Mouse (Mus musculus) mouse trophoblast stem cell (cell line): ENCODE measurements around the gene Lyz1.
"Not testable (repeated sequence)": the region's sequence is repeated elsewhere in the genome, so short reads cannot be mapped to it uniquely, and the experiment has no call there.

ENCODE experiments used
- in situ Hi-C, 2 experiments: fragments of 300-500 bp; cut with MseI, MboI; formaldehyde crosslinking; loops; 2 replicates in 1 of 2; 3 replicates in 1 of 2; pipeline ENCODE4 v1.15.1; 2025

The Lyz1 gene

DNA sequence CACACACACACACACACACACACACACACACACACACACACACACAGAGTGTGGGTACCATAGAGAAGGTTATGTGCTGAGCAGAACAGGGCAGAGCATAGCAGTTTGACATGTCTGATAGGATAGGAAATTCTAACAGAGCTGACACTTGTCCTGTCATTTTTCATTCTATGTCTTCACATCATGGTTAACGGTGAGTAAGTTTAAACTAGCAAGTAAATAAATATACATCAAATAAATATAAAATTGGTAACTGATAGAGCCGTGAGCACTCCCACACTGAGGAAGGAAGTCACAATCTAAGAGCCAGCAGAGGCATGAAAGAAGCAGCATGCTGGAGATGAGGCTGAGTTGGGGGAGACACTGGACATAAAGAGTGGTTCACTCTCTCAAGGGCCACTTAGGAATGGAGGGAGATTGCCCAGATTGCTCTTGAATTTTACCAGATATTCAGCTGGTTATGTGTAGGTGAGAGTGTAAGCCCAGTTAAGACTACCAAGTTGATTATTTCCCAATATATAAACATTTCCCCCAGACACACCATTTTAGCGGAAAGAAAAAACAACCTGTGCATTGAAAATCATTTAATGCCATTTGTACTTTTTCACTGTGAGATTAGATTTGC lies 5.3 kb downstream of the Lyz1 start:
- in situ Hi-C loops: no loop called here

DNA sequence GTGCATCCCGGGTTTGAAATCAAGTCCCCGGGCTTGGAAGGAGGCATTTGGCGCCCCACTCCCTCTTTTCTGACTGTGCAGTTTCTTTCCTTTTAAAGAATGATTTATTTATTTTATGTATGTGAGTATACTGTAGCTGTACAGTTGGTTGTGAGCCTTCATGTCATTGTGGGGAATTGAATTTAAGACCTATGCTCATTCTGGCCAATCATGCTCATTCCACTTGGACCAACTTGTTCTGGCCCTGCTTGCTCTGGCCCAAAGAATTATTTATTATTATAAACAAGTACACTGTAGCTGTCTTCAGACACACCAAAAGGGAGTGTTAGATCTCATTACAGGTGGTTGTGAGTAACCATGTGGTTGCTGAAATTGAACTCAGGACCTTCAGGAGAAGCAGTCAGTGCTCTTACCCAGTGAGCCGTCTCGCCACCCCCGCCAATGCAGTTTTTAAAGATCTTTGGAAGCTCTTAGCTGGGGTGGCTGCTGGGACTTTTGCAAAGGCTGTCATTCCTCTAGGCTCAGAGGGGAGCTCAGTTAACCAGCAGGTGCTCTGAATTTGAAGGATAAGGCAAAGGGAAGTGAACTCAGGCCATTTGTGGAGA lies 6.2 kb downstream of the Lyz1 start:
- in situ Hi-C loops: no loop called here

DNA sequence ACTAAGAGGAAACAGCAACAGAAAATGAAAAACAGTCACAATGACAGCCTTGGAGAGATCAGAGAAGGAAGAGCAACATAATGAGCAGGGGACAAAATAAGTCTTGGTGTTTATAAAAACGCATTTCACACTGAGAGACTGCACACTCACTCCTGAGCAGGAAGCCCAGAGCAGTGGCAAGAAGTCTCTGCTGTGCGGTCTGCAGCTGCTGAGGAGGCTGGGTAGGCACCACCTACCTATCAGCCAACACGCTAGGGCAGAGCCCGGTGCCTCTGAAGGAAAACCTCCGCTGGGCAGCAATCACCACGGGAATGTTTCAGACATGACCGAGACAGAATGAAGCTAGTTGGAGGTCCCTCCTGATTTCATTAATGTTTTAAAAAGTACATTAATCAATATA lies 7.1 kb downstream of the Lyz1 start:
- in situ Hi-C loops: not testable (repeated sequence)

DNA sequence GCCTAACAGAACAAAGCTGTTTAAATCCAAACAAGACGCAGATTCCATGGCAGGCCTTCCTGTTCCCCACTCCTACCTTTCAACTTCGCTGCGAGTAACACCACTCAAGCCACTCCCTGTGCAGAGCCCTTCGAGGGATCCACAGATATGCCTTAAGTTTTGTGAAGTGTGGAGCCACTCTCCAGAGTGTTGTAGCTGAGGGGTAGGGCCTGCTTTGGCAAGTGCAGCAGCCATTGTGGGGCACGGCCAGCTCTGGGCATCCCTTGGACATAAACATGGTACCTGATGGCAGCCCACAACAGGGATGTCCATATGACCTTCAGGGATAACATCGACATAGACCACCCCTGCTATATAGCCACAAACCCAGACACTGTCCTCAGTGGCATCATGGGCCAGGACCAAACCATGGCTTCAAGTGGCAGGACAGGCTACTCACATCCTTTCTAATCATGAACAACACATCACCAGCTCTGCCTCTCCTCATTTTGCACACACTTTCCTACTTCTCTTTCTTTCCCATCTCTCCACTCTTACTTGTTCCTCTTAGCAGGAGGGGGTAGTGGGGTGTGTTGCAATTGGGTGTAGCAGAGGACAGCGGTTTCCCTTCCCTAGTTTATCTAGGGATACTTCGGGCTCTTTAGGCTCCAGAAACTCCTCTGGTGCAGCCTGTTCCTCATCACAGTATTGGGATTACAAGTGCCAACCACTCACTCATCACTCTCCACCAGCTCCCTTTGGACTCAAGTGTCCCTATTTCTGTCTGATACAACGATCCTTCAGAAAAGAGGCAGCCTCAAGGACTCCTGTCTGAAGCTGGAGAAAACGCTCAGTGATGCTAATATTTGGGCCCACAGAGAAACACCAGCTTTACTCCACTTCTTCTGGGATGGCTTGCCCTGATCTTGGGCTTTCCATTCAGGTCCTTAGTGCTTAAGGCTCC lies 7.8 kb downstream of the Lyz1 start:
- in situ Hi-C loops: no loop called here

DNA sequence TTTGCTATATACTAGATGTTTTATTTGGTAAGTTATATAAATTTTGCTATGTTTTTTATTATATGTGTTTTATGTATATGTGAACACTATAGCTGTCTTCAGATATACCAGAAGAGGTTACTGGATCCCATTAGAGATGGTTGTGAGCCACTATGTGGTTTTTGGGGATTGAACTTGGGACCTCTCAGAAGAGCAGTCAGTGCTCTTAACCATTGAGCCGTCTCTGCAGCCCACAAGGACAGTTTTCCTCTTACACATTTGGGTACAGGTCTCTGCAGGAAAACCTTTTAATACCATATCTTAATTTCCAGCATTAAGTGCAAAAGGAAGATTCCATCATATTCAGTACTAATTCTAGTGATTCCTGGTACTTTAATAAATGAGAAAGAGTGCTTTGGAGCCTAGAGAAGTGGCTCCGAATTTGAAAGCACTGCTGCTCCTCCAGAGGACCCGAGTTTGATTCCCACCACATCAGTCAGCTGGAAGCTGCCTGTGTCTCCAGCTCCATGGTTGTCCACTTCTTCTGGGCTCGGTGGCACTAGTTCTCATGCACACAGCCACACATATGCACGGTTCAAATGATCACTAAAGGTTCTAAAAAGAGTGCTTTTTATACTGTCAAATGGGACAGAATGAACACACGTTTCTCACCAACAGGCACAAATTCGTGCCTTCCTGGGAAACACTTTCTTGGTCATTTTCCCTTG lies 8.6 kb downstream of the Lyz1 start:
- in situ Hi-C loops: no loop called here

DNA sequence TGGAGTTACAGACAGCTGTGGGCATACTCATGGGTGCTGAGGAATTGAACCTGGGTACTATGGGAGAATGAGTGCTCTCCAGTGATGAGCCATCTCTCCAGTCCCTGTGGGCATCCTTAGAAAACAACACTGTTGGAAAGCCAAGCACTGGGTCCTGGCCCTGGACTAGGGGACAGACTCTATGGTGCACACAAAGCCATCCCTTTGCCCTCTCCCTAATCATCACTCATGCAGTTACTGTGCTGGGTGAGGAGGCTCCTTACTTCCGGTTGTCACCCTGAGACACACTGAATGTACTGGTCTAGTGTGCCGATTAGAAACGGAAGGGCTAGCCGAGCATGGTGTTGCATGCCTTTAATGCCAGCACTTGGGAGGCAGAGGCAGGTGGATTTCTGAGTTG lies 9.5 kb downstream of the Lyz1 start:
- in situ Hi-C loops: not testable (repeated sequence)

DNA sequence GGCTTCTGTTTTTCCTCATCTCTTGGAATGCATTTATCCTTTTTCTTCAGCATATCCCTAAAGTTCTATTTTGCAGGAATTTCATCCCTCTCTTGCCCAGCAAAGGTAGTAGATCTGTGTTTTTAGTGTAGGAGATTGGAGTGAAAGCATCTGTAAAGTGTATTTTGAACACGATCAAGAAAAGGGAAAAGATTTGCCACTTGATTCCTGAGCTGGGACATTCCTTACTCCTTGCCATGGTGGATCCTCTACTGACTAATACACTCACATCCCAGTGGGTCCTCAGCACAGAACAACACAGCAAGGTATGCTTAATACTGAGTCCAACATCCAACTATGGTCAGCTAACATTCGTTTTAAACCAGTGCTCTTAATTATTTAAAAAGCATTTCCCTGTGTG lies 10.1 kb downstream of the Lyz1 start:
- in situ Hi-C loops: no loop called here

DNA sequence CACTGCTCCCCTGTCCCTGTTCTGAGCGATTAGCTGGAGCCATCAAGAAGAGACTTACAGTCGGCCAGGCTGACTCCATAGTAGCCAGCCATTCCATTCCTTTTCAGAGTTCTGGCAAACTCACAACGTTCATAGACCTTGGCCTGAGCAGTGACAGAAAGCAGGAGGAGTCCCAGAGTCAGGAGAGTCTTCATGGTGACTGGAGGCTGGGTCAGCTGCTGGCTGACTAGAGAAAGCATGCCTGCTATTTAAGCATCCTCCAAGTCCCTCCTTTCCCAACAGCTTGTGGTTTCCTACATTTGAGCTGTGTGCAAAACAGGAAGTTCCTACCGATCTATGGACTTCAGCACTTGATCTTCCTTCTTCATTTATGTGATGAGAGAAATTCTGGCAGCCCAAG lies 10.6 kb downstream of the Lyz1 start, which contains the start of gene Lyz2:
Lyz2 (minus strand) TSS at position 273 of the 400 bp plus-strand sequence.
- in situ Hi-C loops: no loop called here

DNA sequence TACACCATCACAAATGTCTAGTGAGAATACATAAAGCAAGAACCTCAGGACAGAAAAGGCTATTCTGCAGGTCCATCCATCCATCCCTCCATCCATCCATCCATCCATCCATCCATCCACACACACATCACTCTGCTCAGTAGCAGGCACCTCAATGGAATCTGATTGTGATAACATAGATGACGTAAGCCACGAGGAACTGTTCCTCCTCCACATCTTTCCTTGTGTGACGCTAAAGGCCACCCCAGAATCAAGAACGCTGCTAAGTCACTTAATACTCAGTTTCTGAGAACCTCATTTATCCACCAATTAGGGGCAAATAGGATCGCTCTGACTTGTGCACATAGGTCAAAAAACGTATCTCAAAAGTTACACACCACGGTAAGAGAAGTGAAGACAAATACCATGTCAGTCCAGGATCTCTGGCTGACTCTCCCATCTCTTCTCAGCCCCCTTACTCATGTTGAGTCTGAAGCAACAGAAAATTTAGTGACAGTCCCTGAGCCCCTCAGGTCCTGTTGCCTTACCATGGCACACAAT lies 11.2 kb downstream of the Lyz1 start:
- in situ Hi-C loops: no loop called here

DNA sequence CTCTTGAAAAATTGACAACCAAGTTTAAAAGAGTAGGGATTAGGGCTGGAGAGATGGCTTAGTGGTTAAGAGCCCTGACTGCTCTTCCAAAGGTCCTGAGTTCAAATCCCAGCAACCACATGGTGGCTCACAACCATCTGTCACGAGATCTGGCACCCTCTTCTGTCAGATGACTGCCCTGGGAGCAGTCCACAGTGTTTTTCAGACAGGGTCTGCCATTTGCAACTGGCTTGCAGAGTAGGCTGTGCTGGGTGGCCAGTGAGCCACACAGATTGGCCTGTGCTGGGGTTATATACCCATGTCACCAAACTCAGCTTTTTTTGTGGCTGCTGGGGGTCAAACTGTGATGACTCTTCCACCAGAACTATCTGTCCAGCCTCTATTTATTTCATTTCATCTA lies 12.7 kb downstream of the Lyz1 start:
- in situ Hi-C loops: no loop called here

DNA sequence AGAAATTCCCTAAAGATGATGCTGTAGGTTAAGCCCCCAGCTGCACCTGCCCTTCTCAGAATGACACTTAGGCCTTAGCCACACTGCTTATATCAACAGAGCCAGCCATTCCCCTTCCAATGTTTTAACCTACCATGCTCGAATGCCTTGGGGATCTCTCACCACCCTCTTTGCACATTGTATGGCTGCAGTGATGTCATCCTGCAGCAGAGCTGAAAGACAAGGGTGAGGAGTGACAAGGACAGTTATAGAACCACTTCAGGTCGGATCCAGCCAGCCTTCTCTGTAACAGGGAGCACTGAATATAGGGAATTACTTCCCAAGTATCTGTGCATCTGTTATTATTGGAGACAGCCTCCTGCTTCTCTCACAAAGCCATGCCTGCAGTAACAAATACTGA lies 14.2 kb downstream of the Lyz1 start:
- in situ Hi-C loops: not testable (repeated sequence)

DNA sequence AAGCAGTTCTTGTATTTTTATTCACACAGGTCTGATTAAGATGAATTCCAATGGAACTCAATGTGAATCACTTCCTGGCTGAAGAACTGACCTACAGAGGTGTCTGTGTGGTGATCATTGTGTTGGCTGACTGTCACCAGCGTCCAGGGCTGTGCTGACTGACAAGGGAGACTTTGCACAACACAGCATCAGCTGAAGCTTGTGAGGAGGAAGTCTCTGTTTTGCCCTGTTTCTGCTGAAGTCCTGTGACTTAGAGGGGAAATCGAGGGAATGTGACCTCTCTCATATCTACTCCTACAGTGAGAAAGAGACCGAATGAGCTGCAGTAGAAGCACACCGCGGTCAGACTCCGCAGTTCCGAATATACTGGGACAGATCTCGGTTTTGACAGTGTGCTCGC lies 14.9 kb downstream of the Lyz1 start:
- in situ Hi-C loops: not testable (repeated sequence)

DNA sequence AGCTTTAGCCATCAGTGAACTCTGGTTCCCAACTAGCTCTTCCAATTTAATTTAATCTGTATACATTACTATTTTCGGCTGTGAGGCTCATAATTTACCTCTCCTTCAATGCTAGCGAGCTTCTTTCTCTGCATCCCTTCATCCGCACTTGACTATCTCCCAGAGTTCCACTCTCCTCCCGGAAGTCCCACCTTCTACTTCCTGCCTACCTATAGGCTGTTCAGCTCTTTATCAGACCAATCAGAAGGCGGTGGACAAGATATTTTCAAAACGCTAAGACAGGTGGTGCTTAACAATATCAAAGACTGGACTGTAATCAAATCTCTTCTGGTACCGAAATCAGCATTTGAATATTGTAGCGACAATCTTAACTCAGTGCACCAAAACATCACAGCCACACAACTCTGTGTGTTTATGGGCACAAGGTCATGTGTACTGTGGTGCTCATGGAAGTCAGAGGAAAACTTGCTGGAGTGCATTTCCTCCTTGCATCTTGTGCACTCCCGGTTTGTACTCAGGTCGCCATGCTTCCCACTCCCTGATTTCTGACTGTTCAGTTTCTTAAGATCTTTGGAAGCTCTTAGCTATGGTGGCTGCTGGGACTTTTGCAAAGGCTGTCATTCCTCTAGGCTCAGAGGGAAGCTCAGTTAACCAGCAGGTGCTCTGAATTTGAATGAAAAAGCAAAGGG lies 16.8 kb downstream of the Lyz1 start:
- in situ Hi-C loops: no loop called here

DNA sequence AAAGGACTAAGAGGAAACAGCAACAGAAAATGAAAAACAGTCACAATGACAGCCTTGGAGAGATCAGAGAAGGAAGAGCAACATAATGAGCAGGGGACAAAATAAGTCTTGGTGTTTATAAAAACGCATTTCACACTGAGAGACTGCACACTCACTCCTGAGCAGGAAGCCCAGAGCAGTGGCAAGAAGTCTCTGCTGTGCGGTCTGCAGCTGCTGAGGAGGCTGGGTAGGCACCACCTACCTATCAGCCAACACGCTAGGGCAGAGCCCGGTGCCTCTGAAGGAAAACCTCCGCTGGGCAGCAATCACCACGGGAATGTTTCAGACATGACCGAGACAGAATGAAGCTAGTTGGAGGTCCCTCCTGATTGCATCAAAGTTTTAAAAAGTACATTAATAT lies 18.0 kb downstream of the Lyz1 start:
- in situ Hi-C loops: not testable (repeated sequence)

DNA sequence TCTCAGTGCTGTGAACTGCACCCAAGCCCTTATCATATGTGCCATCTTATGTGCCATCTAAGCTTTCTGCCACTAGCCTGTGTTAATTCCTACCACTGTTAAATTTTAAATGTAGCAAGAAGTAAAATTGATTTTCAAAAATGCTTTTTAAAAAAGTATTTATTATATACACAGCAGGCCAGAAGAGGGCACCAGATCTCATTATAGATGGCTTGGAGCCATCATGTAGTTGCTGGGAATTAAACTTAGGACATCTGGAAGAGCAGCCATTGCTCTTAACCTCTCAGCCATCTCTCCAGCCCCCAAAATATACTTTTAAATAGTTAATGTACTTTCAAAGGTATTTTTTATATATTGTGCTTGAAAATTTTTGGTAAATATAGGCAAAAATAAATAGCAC lies 20.6 kb downstream of the Lyz1 start:
- in situ Hi-C loops: no loop called here

DNA sequence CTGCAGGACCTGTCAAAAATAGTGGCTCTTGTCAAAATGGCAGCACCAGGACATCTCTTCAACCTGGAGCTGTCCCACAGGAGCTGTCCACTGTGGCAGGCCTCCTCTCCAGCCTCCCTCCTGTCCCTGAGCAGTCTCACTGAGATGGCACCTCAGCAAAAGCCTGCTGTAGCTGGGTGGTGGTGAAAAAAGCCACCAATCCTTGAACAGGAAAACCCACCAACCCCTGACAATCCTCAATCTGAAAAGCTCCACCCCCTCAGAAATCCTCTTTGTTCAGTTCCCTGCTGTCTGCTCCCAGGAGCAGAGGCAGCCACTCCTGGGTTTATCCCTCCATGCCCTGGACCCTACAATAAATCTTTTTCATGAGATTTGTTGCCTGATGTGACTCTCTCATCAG lies 32.8 kb downstream of the Lyz1 start:
- in situ Hi-C loops: no loop called here

DNA sequence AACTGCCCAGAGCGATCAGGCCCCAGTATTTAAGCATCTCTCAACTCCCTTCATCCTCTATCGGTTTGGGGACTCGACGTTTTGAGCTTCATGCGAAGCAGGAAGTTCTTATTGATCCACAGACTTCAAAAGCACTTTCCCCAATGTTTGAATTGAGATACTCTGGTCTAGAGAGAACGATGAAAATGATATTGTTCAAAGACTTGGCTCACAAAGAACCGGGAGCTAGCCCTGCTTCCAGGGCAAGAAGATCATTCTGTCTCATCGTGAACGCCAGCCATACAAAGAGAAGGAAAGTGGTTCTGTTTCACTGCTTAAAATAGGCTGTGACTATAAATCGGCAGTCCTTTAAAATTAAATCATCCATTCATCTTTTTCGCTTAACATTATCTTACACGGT lies 54.1 kb downstream of the Lyz1 start, which contains the start of gene 9530003J23Rik:
9530003J23Rik (minus strand) TSS at position 101 of the 400 bp plus-strand sequence.
- in situ Hi-C loops: loop anchor here in 1 of 2 experiments (10.0 kb wide), 1 partner anchor 86 kb away; no protein-coding TSS in a partner anchor
